Mouse (Mus musculus) heart, embryonic 10.5 days (tissue): ENCODE measurements around the gene Adamts13. TPM values are rescaled to one million over a fixed set of nuclear protein-coding genes. Genes with fewer than 3 reads are reported as not detected.

Source experiments
- DNase-seq: peaks from one replicate; pipeline ENCODE4 v3.0.0-alpha.2; 2017; ENCODE audit warnings: low spot score
- H3K27ac ChIP-seq: fragments of 300-500 bp; sonication (generic); 2 replicates; pipeline ENCODE4 v1.5.1; 2016; ENCODE audit warnings: mild to moderate bottlenecking
- H3K27me3 ChIP-seq: fragments of 300-500 bp; sonication (generic); 2 replicates; pipeline ENCODE4 v1.6.1; 2016; ENCODE audit warnings: mild to moderate bottlenecking; ENCODE audit not compliant: poor library complexity, insufficient read depth, severe bottlenecking
- H3K36me3 ChIP-seq: fragments of 300-500 bp; sonication (generic); 2 replicates; pipeline ENCODE4 v1.6.1; 2016; ENCODE audit warnings: mild to moderate bottlenecking, moderate library complexity
- H3K4me1 ChIP-seq: fragments of 300-500 bp; sonication (generic); 2 replicates; pipeline ENCODE4 v1.6.1; 2016; ENCODE audit warnings: mild to moderate bottlenecking
- H3K4me3 ChIP-seq: fragments of 300-500 bp; sonication (generic); 2 replicates; pipeline ENCODE4 v1.5.1; 2016; ENCODE audit warnings: mild to moderate bottlenecking, moderate library complexity
- H3K9me3 ChIP-seq: fragments of 300-500 bp; sonication (generic); 2 replicates; pipeline ENCODE4 v1.6.1; 2016; ENCODE audit warnings: mild to moderate bottlenecking, moderate library complexity
- WGBS: fragments of 180-500 bp; shearing (Covaris S2); methylation state at CpG from one replicate; pipeline ENCODE4 v1.1.7; 2016; 5-methylcytosine and 5-hydroxymethylcytosine counted together
- polyA plus RNA-seq: library from polyadenylated mRNA; unstranded; fragments of >200 nt; fragmentation: Nextera tagmentation; extraction: Ambion mirVana; gene quantifications from 2 replicates; pipeline ENCODE4 v1.2.1, GENCODE M21; 2016

The Adamts13 gene
- polyA plus RNA-seq, 1 experiment from 2014 or later: 0.04 TPM

GRCm38 (mm10) chr2:26997498-26997897 is 24.3 kb downstream of the Adamts13 start:
- H3K36me3 ChIP-seq: no peaks in the 10 kb centered on the region
- no peaks in the 10 kb centered on the region for H3K4me1 ChIP-seq
- no peak overlapping the region for H3K27ac ChIP-seq
- H3K4me3 ChIP-seq: no peak overlapping the region
- no peaks in the 10 kb centered on the region for H3K9me3 ChIP-seq
- WGBS: 88% methylated on average over 1 of the region's 1 CpGs
- H3K27me3 ChIP-seq: no peaks in the 10 kb centered on the region
- no peak for DNase-seq

GRCm38 (mm10) chr2:26997993-26998392 is 24.8 kb downstream of the Adamts13 start:
- no peak overlapping the region for H3K27ac ChIP-seq
- H3K36me3 ChIP-seq: no peaks in the 10 kb centered on the region
- DNase-seq: no peak
- no peaks in the 10 kb centered on the region for H3K9me3 ChIP-seq
- no peaks in the 10 kb centered on the region for H3K27me3 ChIP-seq
- H3K4me1 ChIP-seq: no peaks in the 10 kb centered on the region
- no peak overlapping the region for H3K4me3 ChIP-seq
- WGBS: 84% methylated on average over 7 of the region's 7 CpGs

- WGBS: 61% methylated on average over 4 of the region's 4 CpGs
- Histone ChIP-seq H3K27ac (no peak overlapping the region), H3K9me3 (no peaks in the 10 kb centered on the region), H3K4me1 (peaks cover 20% of the 10 kb centered on the region), H3K4me3 (no peak overlapping the region), H3K27me3 (peaks cover 5% of the 10 kb centered on the region; the same call in 1 of the 2 replicates), H3K36me3 (no peaks in the 10 kb centered on the region)
- DNase-seq: no peak
These were observed 33.0 kb downstream of the Adamts13 start for GRCm38 (mm10) chr2:27006255-27006654.

- H3K4me1 ChIP-seq: peaks cover 26% of the 10 kb centered on the region
- no peaks in the 10 kb centered on the region for H3K36me3 ChIP-seq
- WGBS: 63% methylated on average over 7 of the region's 7 CpGs
- no peak overlapping the region for H3K4me3 ChIP-seq
- H3K27me3 ChIP-seq: peaks cover 5% of the 10 kb centered on the region; the same call in 1 of the 2 replicates
- H3K27ac ChIP-seq: no peak overlapping the region
- no peak for DNase-seq
- H3K9me3 ChIP-seq: no peaks in the 10 kb centered on the region
These were observed 34.5 kb downstream of the Adamts13 start for GRCm38 (mm10) chr2:27007701-27008100.

- Histone ChIP-seq H3K27ac (peak within 1 kb of the TSS; percentile 94), H3K4me1 (peaks cover 26% of the 10 kb centered on the region), H3K36me3 (peaks cover 16% of the 10 kb centered on the region), H3K4me3 (peak within 1 kb of the TSS; percentile 91), H3K9me3 (no peaks in the 10 kb centered on the region), H3K27me3 (peaks cover 5% of the 10 kb centered on the region; the same call in 1 of the 2 replicates)
- peak; percentile 97 for DNase-seq
- WGBS: under 1% methylated on average over 41 of the region's 43 CpGs
These were observed 36.6 kb downstream of the Adamts13 start, which contains the start of gene Cacfd1 for GRCm38 (mm10) chr2:27009714-27010244. Gene Cacfd1, plus strand, starts transcription at chr2:27009926.

DNA sequence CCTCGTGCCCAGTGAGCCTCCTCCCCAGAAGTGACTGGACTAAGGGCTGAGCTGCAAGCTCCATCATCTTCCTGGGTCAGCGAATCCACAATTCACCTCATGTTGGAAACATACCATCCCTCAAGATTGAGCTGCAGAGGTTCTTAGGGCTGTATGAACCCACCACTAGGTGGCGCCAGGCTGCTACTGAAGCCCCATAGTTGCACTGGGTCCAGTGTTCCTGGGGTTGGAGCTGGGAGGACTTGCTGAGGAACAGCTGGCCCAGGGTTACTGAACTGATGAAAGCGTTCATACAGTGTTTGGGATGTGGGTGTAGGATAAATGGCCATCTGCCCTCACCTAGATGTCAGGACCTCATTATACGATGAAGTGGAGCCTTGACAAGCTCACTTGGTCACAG is 44.6 kb downstream of the Adamts13 start:
- Histone ChIP-seq H3K36me3 (peaks cover 65% of the 10 kb centered on the region), H3K4me3 (no peak overlapping the region)

DNA sequence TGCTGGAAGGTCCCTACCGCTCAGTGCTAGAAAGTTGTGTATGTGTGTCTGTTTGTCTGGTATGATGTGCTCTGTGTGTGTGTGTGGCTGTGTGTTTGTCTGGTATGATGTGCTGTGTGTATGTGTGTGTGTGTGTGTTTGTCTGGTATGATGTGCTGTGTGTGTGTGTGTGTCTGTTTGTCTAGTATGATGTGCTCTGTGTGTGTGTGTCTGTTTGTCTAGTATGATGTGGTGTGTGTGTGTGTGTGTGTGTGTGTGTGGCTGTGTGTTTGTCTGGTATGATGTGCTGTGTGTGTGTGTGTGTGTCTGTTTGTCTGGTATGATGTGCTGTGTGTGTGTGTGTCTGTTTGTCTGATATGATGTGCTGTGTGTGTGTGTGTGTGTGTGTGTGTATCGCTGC is 46.3 kb downstream of the Adamts13 start:
- WGBS: 86% methylated on average over 2 of the region's 2 CpGs
- H3K27me3 ChIP-seq: peaks cover 3% of the 10 kb centered on the region
- peaks cover 52% of the 10 kb centered on the region for H3K36me3 ChIP-seq
- DNase-seq: no peak
- H3K4me3 ChIP-seq: no peak overlapping the region
- peaks cover 5% of the 10 kb centered on the region; the same call in 1 of the 2 replicates for H3K4me1 ChIP-seq
- no peaks in the 10 kb centered on the region for H3K9me3 ChIP-seq
- no peak overlapping the region for H3K27ac ChIP-seq

More for the DNA sequence above, 44.6 kb downstream of the Adamts13 start:
- no peaks in the 10 kb centered on the region for H3K9me3 ChIP-seq
- no peaks in the 10 kb centered on the region for H3K27me3 ChIP-seq
- no peak for DNase-seq
- 60% methylated on average over 5 of the region's 5 CpGs for WGBS
- H3K4me1 ChIP-seq: no peaks in the 10 kb centered on the region
- H3K27ac ChIP-seq: no peak overlapping the region

DNA sequence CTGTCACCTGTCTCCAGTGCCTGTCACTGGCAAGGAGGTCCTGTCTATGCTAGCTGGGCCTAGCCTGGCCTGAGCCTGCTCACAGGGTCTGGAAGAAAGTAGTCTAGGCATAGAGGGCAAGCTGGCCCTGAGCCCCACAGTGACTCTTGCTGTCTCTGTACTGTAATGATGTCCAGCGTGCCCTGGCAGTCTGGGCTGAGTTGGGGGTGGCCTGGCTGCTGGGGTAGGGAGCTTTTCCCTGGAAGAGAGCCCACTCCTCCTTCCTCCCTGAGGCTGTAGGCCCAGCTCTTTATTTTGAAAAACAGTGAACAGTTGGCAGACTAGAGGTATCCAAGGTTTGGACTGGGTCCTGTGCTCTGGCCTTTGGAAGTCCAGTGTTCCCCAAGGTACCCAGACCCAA is 47.9 kb downstream of the Adamts13 start:
- Histone ChIP-seq H3K36me3 (peaks cover 36% of the 10 kb centered on the region), H3K27ac (no peak overlapping the region), H3K27me3 (peaks cover 17% of the 10 kb centered on the region), H3K4me1 (peaks cover 5% of the 10 kb centered on the region; the same call in 1 of the 2 replicates), H3K4me3 (no peak overlapping the region), H3K9me3 (no peaks in the 10 kb centered on the region)
- DNase-seq: no peak
- 71% methylated on average over 1 of the region's 1 CpGs for WGBS

GRCm38 (mm10) chr2:27022612-27023011 is 49.4 kb downstream of the Adamts13 start:
- 76% methylated on average over 6 of the region's 6 CpGs for WGBS

GRCm38 (mm10) chr2:27024136-27024535 is 50.9 kb downstream of the Adamts13 start:
- no peak overlapping the region for H3K4me3 ChIP-seq
- no peaks in the 10 kb centered on the region for H3K9me3 ChIP-seq
- whole genome bisulfite sequencing: 83% methylated on average over 14 of the region's 14 CpGs
- peaks cover 15% of the 10 kb centered on the region for H3K4me1 ChIP-seq
- H3K36me3 ChIP-seq: peaks cover 7% of the 10 kb centered on the region; the same call in 1 of the 2 replicates
- no peak overlapping the region for H3K27ac ChIP-seq
- H3K27me3 ChIP-seq: peaks cover 38% of the 10 kb centered on the region
- DNase-seq: no peak

More at GRCm38 (mm10) chr2:27022612-27023011, 49.4 kb downstream of the Adamts13 start:
- Histone ChIP-seq H3K9me3 (no peaks in the 10 kb centered on the region), H3K4me3 (no peak overlapping the region), H3K27me3 (peaks cover 32% of the 10 kb centered on the region), H3K36me3 (peaks cover 22% of the 10 kb centered on the region), H3K4me1 (peaks cover 8% of the 10 kb centered on the region), H3K27ac (no peak overlapping the region)
- no peak for DNase-seq

GRCm38 (mm10) chr2:27025545-27025944 is 52.3 kb downstream of the Adamts13 start:
- Histone ChIP-seq H3K4me3 (no peak overlapping the region), H3K4me1 (peaks cover 15% of the 10 kb centered on the region), H3K27me3 (peaks cover 50% of the 10 kb centered on the region), H3K27ac (no peak overlapping the region), H3K36me3 (no peaks in the 10 kb centered on the region), H3K9me3 (no peaks in the 10 kb centered on the region)
- 84% methylated on average over 3 of the region's 3 CpGs for WGBS
- no peak for DNase-seq

DNA sequence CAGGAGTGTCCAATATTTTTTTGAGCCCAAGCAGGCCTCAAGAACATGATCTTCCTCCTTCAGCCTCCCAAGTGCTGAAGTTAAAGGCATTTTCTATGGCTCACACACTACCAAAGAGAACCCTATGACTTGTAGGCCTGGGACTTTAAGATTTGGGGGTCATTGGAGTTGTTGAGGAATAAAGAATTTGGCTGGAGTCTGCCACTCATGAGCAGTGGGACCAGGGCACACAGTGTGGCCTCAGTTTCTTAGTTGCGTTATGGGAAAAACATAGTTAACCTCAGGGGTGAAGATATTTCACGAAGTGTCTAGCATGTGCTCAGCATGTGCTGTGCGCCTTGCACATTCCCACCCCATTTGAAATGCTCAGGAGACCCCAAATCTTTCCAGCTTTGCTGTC is 53.1 kb downstream of the Adamts13 start:
- 91% methylated on average over 3 of the region's 3 CpGs for WGBS
- no peak for DNase-seq
- H3K36me3 ChIP-seq: no peaks in the 10 kb centered on the region
- H3K9me3 ChIP-seq: no peaks in the 10 kb centered on the region
- H3K27ac ChIP-seq: no peak overlapping the region
- H3K4me3 ChIP-seq: no peak overlapping the region
- H3K27me3 ChIP-seq: peaks cover 51% of the 10 kb centered on the region
- peaks cover 15% of the 10 kb centered on the region for H3K4me1 ChIP-seq

- Histone ChIP-seq H3K27ac (no peak overlapping the region), H3K36me3 (no peaks in the 10 kb centered on the region), H3K4me3 (no peak overlapping the region), H3K9me3 (no peaks in the 10 kb centered on the region), H3K27me3 (peaks cover 51% of the 10 kb centered on the region), H3K4me1 (peaks cover 15% of the 10 kb centered on the region)
- WGBS: 61% methylated on average over 10 of the region's 10 CpGs
- no peak for DNase-seq
These were observed 53.8 kb downstream of the Adamts13 start for GRCm38 (mm10) chr2:27026857-27027617.
